Mouse (Mus musculus) heart, embryonic 14.5 days (tissue): ENCODE results near the gene Med13l. TPM values are rescaled to one million over a fixed set of nuclear protein-coding genes. Genes with fewer than 3 reads are reported as not detected.

ENCODE experiments used
- ATAC-seq: fragments of 200-750 bp; cut with Nextera tagmentation; 2 replicates; pipeline ENCODE4 v1.8.0; 2017; ENCODE audit warnings: low read depth, moderate TSS enrichment; ENCODE audit not compliant: insufficient number of reproducible peaks, insufficient read depth, low FRiP score
- H3K27ac ChIP-seq, 2 experiments: fragments of 200-500 bp in 1 of 2; fragments of 300-500 bp in 1 of 2; sonication (generic) in 1 of 2; replicated peaks in 1 of 2; 2 replicates each; pipeline ENCODE4 v1.5.1; 2012 to 2014; ENCODE audit warnings: low read depth in 2 of 2, low read length in 2 of 2, control low read depth in 1 of 2, mild to moderate bottlenecking in 1 of 2, mixed read lengths in 1 of 2; ENCODE audit not compliant: control insufficient read depth in 1 of 2, insufficient read depth in 1 of 2
- H3K27me3 ChIP-seq: fragments of 300-500 bp; sonication (generic); 2 replicates; pipeline ENCODE4 v1.6.1; 2014; ENCODE audit warnings: mild to moderate bottlenecking, low read length, control low read depth; ENCODE audit not compliant: control insufficient read depth, insufficient read depth
- H3K36me3 ChIP-seq: fragments of 300-500 bp; sonication (generic); 2 replicates; pipeline ENCODE4 v1.6.1; 2014; ENCODE audit warnings: mild to moderate bottlenecking, control low read depth, low read length, mixed read lengths; ENCODE audit not compliant: control insufficient read depth, insufficient read depth
- H3K4me1 ChIP-seq, 2 experiments: fragments of 200-500 bp in 1 of 2; fragments of 300-500 bp in 1 of 2; sonication (generic) in 1 of 2; 2 replicates each; pipeline ENCODE4 v1.6.1; 2012 to 2014; ENCODE audit warnings: low read length in 2 of 2, control low read depth in 1 of 2, mixed read lengths in 1 of 2; ENCODE audit not compliant: control insufficient read depth in 2 of 2, insufficient read depth in 2 of 2
- H3K4me2 ChIP-seq: fragments of 300-500 bp; sonication (generic); 2 replicates; pipeline ENCODE4 v1.6.1; 2014; ENCODE audit warnings: mild to moderate bottlenecking, low read length
- H3K4me3 ChIP-seq, 2 experiments: fragments of 200-500 bp in 1 of 2; fragments of 300-500 bp in 1 of 2; sonication (generic) in 1 of 2; 2 replicates each; pipeline ENCODE4 v1.5.1; 2012 to 2014; ENCODE audit warnings: low read length in 2 of 2, mild to moderate bottlenecking in 2 of 2, control low read depth in 1 of 2, low read depth in 1 of 2, moderate library complexity in 1 of 2; ENCODE audit not compliant: control insufficient read depth in 1 of 2, insufficient read depth in 1 of 2
- H3K9ac ChIP-seq: fragments of 300-500 bp; sonication (generic); 2 replicates; pipeline ENCODE4 v1.6.1; 2014; ENCODE audit warnings: mild to moderate bottlenecking, low read length
- H3K9me3 ChIP-seq: fragments of 300-500 bp; sonication (generic); 2 replicates; pipeline ENCODE4 v1.6.1; 2016; ENCODE audit warnings: low read length, control low read depth; ENCODE audit not compliant: control insufficient read depth
- WGBS: fragments of 180-500 bp; shearing (Covaris S2); extraction: QIAGEN DNeasy Blood & Tissue Kit; methylation state at CpG from one replicate; pipeline ENCODE4 v1.1.7; 2014; 5-methylcytosine and 5-hydroxymethylcytosine counted together
- polyA plus RNA-seq: library from polyadenylated mRNA; unstranded; fragments of >200 nt; fragmentation: Nextera tagmentation; extraction: Ambion mirVana; gene quantifications from 2 replicates; pipeline ENCODE4 v1.2.1, GENCODE M21; 2014

The Med13l gene
- polyA plus RNA-seq, 1 experiment from 2014 or later = 9.0 TPM

GRCm38 (mm10) chr5:118776396-118776795 lies 215.9 kb downstream of the Med13l start:
- peaks cover 17% of the 10 kb centered on the region for H3K27me3 ChIP-seq
- H3K4me2 ChIP-seq = no peak overlapping the region
- no peak for ATAC-seq
- H3K9me3 ChIP-seq = no peaks in the 10 kb centered on the region
- WGBS = 75% methylated on average over 6 of the region's 6 CpGs
- H3K27ac ChIP-seq = no peak overlapping the region
- H3K4me1 ChIP-seq = no peaks in the 10 kb centered on the region
- H3K4me3 ChIP-seq = no peak overlapping the region
- no peak overlapping the region for H3K9ac ChIP-seq
- no peaks in the 10 kb centered on the region for H3K36me3 ChIP-seq

GRCm38 (mm10) chr5:118781598-118781997 lies 221.1 kb downstream of the Med13l start:
- Histone ChIP-seq H3K27ac (no peak overlapping the region), H3K4me1 (no peaks in the 10 kb centered on the region), H3K27me3 (peaks cover 25% of the 10 kb centered on the region), H3K9ac (no peak overlapping the region), H3K4me3 (no peak overlapping the region), H3K4me2 (no peak overlapping the region), H3K9me3 (no peaks in the 10 kb centered on the region), H3K36me3 (no peaks in the 10 kb centered on the region)
- WGBS = 11% methylated on average over 17 of the region's 17 CpGs
- no peak for ATAC-seq

- ATAC-seq = no peak
- no peaks in the 10 kb centered on the region for H3K4me1 ChIP-seq
Measured at GRCm38 (mm10) chr5:118782139-118782538, 221.7 kb downstream of the Med13l start.

GRCm38 (mm10) chr5:118789226-118789625 lies 228.7 kb downstream of the Med13l start:
- no peaks in the 10 kb centered on the region for H3K9me3 ChIP-seq
- ATAC-seq = no peak
- H3K27me3 ChIP-seq = no peaks in the 10 kb centered on the region
- no peak overlapping the region for H3K4me2 ChIP-seq
- H3K9ac ChIP-seq = no peak overlapping the region
- WGBS = 77% methylated on average over 11 of the region's 11 CpGs
- H3K27ac ChIP-seq = no peak overlapping the region
- no peaks in the 10 kb centered on the region for H3K4me1 ChIP-seq
- H3K36me3 ChIP-seq = no peaks in the 10 kb centered on the region
- H3K4me3 ChIP-seq = no peak overlapping the region

More at GRCm38 (mm10) chr5:118782139-118782538, 221.7 kb downstream of the Med13l start:
- peaks cover 25% of the 10 kb centered on the region for H3K27me3 ChIP-seq
- no peak overlapping the region for H3K4me3 ChIP-seq
- H3K36me3 ChIP-seq = no peaks in the 10 kb centered on the region
- no peak overlapping the region for H3K4me2 ChIP-seq
- no peak overlapping the region for H3K9ac ChIP-seq
- WGBS = 74% methylated on average over 3 of the region's 3 CpGs
- H3K27ac ChIP-seq = no peak overlapping the region
- no peaks in the 10 kb centered on the region for H3K9me3 ChIP-seq

DNA sequence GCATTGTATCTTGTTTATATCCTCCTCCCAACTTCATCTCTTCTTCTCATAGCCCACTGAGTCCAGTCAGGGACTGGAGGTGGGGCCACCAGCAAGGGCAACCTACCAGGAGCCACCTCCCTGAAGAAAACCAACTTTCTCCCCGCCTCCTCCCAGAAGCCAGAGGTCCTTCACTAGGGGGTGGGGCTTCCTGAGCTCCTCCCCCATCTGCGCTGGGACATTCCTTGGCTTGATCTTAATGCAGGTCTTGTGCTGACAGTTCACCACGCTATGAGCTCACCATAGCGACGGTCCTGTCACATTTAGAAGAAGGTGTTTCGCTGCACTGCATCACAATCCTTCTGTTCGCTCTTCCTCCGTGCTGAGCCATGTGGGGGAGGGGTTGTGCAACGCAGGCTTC lies 229.3 kb downstream of the Med13l start:
- H3K9ac ChIP-seq = no peak overlapping the region
- no peaks in the 10 kb centered on the region for H3K36me3 ChIP-seq
- ATAC-seq = no peak
- H3K27ac ChIP-seq = no peak overlapping the region
- no peaks in the 10 kb centered on the region for H3K4me1 ChIP-seq
- 78% methylated on average over 9 of the region's 9 CpGs for WGBS
- no peak overlapping the region for H3K4me2 ChIP-seq
- H3K4me3 ChIP-seq = no peak overlapping the region
- H3K27me3 ChIP-seq = no peaks in the 10 kb centered on the region
- H3K9me3 ChIP-seq = no peaks in the 10 kb centered on the region

- H3K27ac ChIP-seq = no peak overlapping the region
- H3K9me3 ChIP-seq = no peaks in the 10 kb centered on the region
- H3K4me1 ChIP-seq = no peaks in the 10 kb centered on the region
- H3K9ac ChIP-seq = no peak overlapping the region
- no peak overlapping the region for H3K4me2 ChIP-seq
- no peaks in the 10 kb centered on the region for H3K27me3 ChIP-seq
- no peaks in the 10 kb centered on the region for H3K36me3 ChIP-seq
- 86% methylated on average over 11 of the region's 11 CpGs for WGBS
- no peak for ATAC-seq
- no peak overlapping the region for H3K4me3 ChIP-seq
Measured at GRCm38 (mm10) chr5:118797811-118798210, 237.3 kb downstream of the Med13l start.

- ATAC-seq = no peak
- H3K4me3 ChIP-seq = no peak overlapping the region
Measured at GRCm38 (mm10) chr5:118801592-118801991, 241.1 kb downstream of the Med13l start.

GRCm38 (mm10) chr5:118802036-118802435 lies 241.6 kb downstream of the Med13l start:
- 84% methylated on average over 7 of the region's 7 CpGs for WGBS

More at GRCm38 (mm10) chr5:118801592-118801991, 241.1 kb downstream of the Med13l start:
- Histone ChIP-seq H3K27me3 (no peaks in the 10 kb centered on the region), H3K27ac (no peak overlapping the region), H3K9me3 (no peaks in the 10 kb centered on the region), H3K36me3 (no peaks in the 10 kb centered on the region), H3K4me1 (no peaks in the 10 kb centered on the region), H3K9ac (no peak overlapping the region), H3K4me2 (no peak overlapping the region)
- 45% methylated on average over 5 of the region's 5 CpGs for WGBS

More at GRCm38 (mm10) chr5:118802036-118802435, 241.6 kb downstream of the Med13l start:
- no peak for ATAC-seq
- H3K27ac ChIP-seq = no peak overlapping the region
- H3K36me3 ChIP-seq = no peaks in the 10 kb centered on the region
- H3K9me3 ChIP-seq = no peaks in the 10 kb centered on the region
- no peak overlapping the region for H3K9ac ChIP-seq
- no peaks in the 10 kb centered on the region for H3K27me3 ChIP-seq
- no peaks in the 10 kb centered on the region for H3K4me1 ChIP-seq
- H3K4me3 ChIP-seq = no peak overlapping the region
- no peak overlapping the region for H3K4me2 ChIP-seq
